Mouse (Mus musculus): ENCODE data around the gene Tcl1b5.
"Not testable (repeated sequence)": the region's sequence is repeated elsewhere in the genome, so short reads cannot be mapped to it uniquely, and the experiment has no call there.

The Tcl1b5 gene

DNA sequence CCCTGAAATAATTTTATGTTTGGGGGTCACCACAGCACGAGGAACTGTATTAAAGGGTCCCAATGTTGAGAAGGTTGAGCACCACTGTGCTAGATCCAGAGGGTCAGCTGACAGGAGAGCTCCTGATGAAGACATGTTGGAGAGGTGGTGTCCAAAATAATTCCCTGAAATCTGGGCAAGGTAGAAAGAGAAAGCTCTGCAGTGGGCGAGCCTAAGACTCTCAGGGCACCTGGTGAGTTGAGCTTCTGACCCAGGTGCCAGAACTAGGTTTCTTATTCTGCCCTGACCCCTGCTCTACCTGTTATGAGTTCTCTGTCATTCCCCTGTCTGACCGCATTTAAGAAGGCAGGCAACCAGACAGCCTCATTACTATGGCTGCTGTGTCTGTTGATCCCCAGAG lies at the start of gene Tcl1b5:
TSS of gene Tcl1b5 (plus strand) at position 301 of the 400 bp plus-strand sequence.
- not testable (repeated sequence) for DNase-seq (ENCODE audit: low read depth)

DNA sequence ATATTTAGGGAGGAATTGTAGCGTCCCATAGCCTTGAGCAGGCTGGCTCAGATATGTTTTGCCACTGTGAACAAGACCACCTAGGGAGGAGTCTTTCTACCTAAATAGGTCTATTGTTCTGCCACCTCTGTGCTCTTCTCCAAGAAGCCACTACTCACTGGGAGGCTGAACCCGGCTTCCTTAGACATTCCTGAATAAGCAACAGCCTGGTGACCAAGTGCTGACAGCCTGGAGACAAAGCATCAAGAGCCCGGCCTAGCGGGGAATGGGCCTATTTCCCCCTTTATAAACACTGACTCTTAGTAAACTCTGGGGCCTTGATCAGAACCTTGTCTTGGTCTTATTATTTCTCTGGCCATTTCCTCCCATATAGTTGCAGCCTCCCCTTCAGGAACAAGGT lies 49.6 kb upstream of the Tcl1b5 start:
- no peak for DNase-seq (ENCODE audit: low read depth)

DNA sequence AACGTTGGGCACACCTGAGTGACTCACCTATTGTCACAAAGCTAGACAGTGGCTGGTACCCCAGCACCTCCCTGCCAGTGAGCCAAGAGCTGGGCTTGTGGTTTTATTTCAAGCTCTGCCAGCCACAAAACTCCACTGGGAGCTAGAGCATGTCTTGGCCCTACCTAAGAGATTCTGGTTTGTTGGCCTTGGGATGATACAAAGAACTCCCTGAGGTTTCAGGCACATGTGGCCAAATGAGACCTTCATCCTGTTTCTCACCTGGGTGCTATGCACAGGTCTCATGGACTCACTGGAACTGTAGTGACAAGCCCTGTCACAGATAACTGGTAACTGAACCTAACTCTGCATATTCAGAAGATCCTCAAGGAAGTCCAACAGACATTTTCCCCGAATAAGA lies 48.5 kb upstream of the Tcl1b5 start:
- no peak for DNase-seq (ENCODE audit: low read depth)

DNA sequence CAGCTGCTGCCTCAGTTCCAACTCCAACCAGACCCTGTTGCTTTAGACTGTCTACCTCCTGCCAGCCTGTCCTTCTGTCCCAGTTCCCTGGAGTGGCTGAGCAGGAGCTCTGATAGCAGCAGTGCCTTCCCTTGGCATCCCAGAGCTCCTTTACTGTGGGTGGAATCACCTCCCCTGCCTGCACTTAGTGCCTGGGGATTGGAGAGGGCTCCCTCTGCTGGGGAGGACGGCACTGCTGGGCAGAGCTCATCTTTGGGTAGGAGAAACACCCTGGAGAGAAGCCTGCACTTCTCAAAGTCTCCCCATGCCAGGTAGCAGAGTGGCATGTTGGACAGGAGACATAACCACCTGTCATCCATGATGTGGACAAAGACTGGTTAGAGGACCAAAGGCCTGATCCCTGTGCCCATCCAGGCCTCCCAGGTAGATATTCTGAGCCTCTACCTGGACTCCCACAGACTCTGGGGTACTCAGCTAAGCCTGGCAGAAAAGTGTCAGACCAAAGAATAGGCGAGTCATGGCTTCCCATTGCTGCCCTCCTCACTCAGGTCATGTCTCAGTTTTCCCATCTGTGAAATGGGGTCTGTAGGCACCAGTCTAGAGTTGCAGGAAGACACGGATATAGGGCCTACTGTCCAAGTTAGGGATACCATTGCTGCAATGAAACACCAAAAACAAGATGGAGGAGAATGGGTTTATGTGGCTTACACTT lies 46.5 kb upstream of the Tcl1b5 start:
- not testable (repeated sequence) for DNase-seq (ENCODE audit: low read depth)

DNA sequence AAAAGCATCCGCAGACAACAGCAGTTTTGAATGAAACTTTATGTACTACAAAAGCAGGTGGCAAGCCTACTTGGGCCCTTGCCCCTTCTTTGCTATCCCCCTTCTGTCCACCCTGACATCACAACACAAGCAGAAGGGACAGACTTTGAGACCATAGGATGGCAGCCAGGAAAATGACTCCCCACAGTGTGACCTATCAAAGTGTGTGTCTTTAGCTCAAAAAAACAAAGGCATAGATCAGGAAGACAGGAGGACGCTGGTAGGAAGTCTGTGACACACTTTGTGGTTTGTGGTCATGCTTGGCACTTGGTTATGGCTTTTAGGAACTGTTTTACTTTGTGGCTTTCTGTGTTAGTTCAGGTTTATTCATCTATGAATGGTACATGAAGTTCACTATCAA lies 42.0 kb upstream of the Tcl1b5 start:
- not testable (repeated sequence) for DNase-seq (ENCODE audit: low read depth)

DNA sequence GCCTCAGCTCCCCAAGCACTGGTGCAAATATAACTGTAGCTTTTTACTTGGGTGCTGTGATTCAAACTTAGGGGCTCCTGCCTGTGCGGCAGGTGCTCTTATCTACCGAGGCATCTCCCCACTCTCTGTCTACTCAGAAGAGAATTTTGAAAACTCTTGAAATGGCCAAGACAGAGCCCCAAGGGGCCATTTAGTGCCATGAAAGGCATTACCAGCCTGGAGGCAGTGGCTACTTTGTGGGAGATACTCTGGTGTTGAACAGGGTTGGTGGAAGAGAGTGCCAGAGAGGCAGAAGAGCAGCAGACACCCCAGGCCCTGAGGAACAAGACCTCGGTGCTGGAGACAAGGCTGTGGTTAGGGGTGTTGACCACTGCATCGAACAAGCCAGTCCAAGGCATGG lies 41.3 kb upstream of the Tcl1b5 start:
- not testable (repeated sequence) for DNase-seq (ENCODE audit: low read depth)

DNA sequence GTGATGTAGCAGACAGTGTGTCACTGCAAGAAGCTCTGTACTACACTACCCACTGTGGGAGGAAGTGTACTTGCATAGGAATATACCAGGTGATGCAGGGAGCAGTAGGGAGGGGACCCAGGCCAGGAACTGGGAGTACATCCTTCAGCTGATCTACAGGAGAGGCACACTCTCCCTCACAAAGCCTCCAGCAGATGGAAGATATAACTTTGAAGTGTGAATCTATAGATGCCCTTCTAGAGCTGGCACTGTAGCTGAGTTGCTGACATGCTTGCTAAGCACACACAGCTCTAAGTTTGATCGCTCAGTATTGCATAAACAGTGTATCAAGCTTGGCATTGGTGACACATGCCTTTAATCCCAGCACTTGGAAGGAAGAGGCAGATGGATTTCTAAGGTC lies 38.4 kb upstream of the Tcl1b5 start:
- DNase-seq (ENCODE audit: low read depth), result not testable (repeated sequence)

DNA sequence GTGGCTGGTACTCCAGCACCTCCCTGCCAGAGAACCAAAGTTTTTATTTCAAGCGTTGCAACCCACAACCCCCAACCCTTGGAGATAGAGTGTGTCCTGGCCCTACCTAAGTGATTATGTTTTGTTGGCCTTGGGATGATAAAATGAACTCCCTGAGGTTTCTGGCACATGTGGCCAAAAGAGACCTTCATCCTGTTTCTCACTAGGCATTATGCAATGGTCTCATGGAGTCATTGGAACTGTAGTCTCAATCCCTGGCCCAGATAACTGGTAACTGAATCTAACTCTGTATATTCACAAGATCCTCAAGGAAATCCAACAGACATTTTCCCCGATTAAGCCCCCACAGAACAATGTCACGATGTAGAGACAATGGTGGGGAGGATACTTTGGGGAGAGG lies 33.0 kb upstream of the Tcl1b5 start:
- no peak for DNase-seq (ENCODE audit: low read depth)

DNA sequence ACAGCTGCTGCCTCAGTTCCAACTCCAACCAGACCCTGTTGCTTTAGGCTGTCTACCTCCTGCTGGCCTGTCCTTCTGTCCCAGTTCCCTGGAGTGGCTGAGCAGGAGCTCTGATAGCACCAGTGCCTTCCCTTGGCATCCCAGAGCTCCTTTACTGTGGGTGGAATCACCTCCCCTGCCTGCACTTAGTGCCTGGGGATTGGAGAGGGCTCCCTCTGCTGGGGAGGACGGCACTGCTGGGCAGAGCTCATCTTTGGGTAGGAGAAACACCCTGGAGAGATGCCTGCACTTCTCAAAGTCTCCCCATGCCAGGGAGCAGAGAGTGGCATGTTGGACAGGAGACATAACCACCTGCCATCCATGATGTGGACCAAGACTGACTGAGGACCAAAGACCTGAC lies 31.2 kb upstream of the Tcl1b5 start:
- not testable (repeated sequence) for DNase-seq (ENCODE audit: low read depth)

DNA sequence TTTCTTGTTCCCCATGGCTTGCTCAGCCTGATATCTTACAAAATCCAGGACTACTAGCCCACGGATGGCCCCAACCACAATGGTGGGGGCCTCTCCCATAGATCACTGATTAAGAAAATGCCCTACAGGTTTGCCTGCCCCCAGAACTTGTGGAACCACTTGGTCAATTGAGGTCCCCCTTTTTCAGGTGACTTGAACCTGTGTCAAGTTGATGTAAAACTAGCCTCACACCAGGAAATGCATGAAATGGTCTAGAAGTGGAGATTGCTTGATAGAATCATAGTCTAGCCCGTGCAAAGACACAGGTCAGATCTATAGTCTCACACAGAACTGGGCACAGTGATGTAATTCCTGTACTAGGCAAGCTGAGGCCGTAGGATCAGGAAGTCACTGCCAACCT lies 30.4 kb upstream of the Tcl1b5 start, which contains the start of gene Tcl1b2:
TSS of gene Tcl1b2 (plus strand) at position 301 of the 400 bp plus-strand sequence.
- DNase-seq (ENCODE audit: low read depth), result no peak

DNA sequence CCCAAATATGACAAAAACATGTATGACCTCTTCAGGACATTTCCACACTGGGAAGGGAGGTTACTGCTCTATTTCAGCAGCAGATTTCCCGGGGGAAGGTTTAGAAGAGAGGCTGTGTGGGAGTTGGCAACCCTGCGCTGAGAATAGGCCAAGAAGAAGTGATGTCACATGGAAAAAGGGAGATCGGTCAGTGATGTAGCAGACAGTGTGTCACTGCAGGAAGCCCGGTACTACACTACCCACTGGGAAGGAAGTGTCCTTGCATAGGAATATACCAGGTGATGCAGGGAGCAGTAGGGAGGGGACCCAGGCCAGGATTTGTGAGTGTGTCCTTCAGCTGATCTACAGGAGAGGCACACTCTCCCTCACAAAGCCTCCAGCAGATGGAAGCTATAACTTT lies 20.9 kb upstream of the Tcl1b5 start:
- not testable (repeated sequence) for DNase-seq (ENCODE audit: low read depth)

DNA sequence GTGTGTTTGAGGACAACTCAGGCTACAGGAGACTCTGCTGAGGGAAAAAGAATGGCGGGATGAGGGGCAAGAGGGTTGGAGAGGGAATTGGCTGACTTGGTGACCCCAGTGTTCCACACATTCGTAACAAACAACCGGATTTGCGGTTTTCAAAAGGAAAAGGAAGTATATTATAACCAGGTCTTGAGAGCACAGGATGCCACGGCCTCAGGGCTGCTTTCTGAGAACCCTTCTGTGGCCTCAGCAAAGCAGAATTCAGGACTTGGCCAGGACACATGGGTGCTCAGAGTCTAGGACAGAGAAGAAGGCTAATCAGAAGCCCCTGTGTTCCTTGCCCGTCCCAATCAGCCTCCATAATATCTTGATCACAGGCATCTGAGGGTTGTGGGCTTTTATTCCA lies 17.3 kb upstream of the Tcl1b5 start:
- DNase-seq (ENCODE audit: low read depth), result no peak

DNA sequence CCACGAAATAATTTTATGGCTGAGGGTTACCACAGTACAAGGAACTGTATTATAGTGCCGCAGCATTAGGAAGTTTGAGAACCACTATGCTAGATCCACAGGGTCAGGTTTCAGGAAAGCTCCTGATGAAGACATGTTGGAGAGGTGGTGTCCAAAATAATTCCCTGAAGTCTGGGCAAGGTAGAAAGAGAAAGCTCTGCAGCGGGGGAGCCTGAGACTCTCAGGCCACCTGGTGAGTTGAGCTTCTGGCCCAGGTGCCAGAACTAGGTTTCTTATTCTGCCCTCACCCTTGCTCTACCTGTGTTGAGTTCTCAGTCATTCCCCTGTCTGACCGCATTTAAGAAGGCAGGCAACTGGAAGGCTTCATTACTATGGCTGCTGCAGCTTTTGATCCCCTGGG lies 16.8 kb upstream of the Tcl1b5 start, which contains the start of gene Tcl1b1:
TSS of gene Tcl1b1 (plus strand) at position 301 of the 400 bp plus-strand sequence.
- DNase-seq (ENCODE audit: low read depth), result no peak

DNA sequence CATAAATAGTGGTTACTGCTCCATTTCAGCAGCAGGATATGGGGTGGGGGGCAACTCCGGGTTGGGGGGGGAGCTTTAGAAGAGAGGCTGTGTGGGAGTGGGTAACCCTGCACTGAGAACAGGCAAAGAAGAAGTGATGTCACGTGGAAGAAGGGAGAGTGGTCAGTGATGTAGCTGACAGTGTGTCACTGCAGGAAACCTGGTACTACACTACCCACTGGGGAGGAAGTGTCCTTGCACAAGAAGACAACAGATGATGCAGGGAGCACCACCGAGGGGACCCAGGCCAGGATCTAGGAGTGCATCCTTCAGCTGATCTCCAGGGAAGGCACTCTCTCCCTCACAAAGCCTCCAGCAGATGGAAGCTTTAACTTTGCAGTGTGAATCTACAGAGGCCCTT lies 9.4 kb upstream of the Tcl1b5 start:
- DNase-seq (ENCODE audit: low read depth), result no peak

DNA sequence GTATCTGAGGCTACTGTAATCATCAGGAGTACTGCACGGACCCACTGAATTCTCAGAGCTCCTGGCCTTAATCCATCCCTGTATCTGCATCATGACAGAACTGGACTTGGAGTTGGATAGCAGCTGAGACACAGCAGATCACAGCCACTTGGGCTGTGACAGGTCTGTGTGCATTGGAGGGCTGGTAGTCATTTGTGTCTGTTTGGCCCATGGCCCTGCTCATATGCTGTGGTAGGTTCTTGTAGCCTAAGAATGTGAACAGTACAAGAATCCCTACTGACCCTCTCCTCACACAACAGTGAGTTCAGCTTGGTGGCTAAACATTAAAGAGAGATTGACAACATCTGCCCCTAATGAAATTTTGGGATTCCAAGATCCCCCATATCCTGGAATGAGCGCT lies 2.8 kb upstream of the Tcl1b5 start:
- no peak for DNase-seq (ENCODE audit: low read depth)

DNA sequence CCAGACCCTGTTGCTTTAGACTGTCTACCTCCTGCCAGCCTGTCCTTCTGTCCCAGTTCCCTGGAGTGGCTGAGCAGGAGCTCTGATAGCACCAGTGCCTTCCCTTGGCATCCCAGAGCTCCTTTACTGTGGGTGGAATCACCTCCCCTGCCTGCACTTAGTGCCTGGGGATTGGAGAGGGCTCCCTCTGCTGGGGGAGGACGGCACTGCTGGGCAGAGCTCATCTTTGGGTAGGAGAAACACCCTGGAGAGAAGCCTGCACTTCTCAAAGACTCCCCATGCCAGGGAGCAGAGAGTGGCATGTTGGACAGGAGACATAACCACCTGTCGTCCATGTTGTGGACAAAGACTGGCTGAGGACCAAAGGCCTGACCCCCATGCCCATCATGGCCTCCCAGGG lies 1.8 kb upstream of the Tcl1b5 start:
- peak; percentile 21 for DNase-seq (ENCODE audit: low read depth)

DNA sequence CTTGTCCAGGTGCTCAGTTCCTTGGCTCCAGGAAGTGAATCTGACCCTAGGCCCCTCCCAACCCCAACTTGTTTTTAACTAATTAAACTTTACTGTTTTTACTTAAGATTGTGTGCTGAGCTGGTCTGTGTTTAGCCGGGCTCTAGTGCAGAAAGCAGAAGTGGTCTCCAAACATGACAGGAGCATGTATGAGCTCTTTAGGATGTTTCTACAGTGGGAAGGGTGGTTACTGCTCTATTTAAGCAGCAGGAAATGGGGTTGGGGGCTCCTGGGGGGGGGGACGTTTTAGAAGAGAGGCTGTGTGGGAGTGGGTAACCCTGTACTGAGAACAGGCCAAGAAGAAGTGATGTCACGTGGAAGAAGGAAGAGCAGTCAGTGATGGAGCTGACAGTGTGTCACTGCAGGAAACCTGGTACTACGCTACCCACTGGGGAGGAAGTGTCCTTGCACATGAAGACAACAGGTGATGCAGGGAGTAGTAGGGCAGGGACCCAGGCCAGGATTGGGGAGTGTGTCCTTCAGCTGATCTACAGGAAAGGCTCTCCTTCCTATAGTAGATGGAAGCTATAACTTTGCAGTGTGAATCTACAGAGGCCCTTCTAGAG lies 5.0 kb downstream of the Tcl1b5 start:
- not testable (repeated sequence) for DNase-seq (ENCODE audit: low read depth)

DNA sequence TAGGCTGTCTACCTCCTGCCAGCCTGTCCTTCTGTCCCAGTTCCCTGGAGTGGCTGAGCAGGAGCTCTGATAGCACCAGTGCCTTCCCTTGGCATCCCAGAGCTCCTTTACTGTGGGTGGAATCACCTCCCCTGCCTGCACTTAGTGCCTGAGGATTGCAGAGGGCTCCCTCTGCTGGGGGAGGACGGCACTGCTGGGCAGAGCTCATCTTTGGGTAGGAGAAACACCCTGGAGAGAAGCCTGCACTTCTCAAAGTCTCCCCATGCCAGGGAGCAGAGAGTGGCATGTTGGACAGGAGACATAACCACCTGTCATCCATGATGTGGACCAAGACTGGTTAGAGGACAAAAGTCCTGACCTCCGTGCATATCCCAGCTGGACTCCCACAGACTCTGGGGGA lies 12.8 kb downstream of the Tcl1b5 start:
- not testable (repeated sequence) for DNase-seq (ENCODE audit: low read depth)

DNA sequence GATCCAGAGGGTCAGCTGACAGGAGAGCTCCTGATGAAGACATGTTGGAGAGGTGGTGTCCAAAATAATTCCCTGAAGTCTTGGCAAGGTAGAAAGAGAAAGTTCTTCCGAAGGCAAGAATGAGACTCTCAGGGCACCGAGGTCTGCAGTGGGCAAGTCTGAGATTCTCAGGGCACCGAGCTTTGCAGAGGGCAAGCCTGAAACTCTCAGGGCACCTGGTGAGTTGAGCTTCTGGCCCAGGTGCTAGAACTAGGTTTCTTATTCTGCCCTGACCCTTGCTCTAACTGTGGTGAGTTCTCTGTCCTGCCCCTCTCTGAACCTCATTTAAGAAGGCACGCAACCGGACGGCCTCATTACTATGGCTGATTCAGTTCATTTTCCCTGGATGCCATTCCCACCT lies 14.6 kb downstream of the Tcl1b5 start, which contains the start of gene Tcl1b3:
TSS of gene Tcl1b3 (plus strand) at position 301 of the 400 bp plus-strand sequence.
- not testable (repeated sequence) for DNase-seq (ENCODE audit: low read depth)

DNA sequence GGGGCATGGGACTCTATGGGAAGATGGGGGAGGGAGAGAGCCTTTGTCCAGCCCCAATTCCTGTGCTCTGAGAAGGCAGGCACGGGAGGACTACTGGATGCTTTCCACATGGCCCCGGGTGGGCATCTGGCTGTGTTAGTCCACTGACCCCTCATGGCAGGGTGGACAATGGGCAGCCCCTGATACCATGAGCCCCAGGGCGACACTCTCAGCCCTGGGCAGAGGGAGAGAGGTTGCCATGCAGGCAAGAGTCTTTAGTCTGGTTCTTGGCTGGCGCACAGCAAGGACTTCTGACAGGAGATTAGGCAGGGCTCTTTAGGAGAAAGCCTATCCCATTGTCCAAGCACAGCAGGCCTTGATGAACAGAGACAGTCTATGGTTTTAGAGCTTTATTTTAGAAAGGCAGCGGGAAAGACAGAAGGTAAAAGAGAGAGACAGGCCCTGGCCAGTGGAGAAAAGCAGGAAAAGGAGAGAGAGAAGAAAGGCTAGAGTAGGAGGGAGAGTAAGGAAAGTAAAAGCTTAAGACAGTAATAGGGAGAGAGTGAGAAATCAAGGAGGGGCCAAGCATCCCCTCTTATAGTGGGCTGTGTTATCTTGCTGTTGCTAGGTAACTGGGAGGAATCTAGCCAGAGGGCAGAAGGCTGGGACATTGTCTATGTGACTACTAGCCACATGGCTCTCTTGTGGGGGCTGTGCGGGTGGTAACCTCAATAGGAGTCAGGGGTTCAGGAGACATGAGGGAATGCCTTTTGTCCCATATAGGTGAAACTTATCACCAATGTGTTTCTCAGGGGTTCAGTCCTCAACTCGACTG lies 23.7 kb downstream of the Tcl1b5 start:
- DNase-seq (ENCODE audit: low read depth), result not testable (repeated sequence)

DNA sequence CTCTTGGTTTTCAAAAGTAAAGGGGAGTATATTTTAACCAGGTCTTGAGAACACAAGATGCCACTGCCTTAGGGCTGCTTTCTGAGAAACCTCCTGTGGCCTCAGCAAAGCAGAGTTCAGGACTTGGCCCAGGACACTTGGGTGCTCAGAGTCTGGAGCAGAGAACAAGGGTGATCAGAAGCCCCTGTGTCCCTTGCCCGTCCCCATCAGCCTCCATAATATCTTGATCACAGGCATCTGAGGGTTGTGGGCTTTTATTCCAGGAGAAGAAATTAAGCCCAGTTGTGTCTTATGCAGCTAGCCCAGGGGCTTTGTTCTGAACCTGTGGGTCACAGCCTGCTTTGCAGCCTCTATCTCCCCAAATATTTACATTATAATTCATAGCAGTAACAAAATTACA lies 25.5 kb downstream of the Tcl1b5 start, which contains the start of gene Tcl1b4:
TSS of gene Tcl1b4 (plus strand) at position 301 of the 400 bp plus-strand sequence.
- not testable (repeated sequence) for DNase-seq (ENCODE audit: low read depth)

DNA sequence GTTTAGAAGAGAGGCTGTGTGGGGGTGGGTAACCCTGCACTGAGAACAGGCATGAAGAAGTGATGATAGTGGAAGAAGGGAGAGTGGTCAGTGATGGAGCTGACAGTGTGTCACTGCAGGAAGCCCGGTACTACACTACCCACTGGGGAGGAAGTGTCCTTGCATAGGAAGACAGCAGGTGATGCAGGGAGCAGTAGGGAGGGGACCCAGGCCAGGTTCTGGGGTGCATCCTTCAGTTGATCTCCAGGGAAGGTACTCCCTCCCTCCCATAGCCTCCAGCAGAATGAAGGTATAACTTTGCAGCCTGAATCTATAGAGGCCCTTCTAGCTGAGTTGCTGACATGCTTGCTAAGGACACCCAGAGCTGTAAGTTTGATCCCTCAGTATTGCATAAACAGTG lies 30.9 kb downstream of the Tcl1b5 start:
- DNase-seq (ENCODE audit: low read depth), result no peak

DNA sequence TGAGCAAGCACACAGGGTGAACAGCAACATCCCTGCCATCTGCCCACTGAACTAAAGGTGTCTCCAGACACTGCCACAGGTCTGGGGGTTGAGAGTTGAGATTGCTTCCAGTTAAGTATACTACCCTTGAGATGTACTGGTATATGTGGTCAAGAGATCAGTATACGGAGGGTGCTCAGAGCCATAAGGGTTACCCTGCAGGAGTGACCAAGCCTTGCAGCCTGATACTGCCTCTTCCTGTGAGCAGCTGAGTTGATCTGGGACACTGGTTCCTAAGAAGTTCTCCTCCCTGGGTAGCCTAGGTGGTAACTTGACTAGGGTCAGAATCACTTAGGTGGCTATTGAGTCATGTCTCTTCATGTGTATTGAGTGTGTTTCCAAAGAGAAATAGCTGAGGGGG lies 32.3 kb downstream of the Tcl1b5 start:
- no peak for DNase-seq (ENCODE audit: low read depth)

All from NIH3T3 (cell line).